Mouse (Mus musculus) G1E (cell line): ENCODE measurements around the gene Atp5j2.

Experiments
- CTCF ChIP-seq: IDR thresholded peaks from 2 replicates; pipeline ENCODE4 v1.5.1; 2012; ENCODE audit warnings: low read depth, low read length, inconsistent platforms, mixed read lengths
- TAL1 ChIP-seq: conservative IDR thresholded peaks from 2 replicates; pipeline ENCODE4 v1.6.1; 2012; ENCODE audit warnings: low read depth, low read length, inconsistent platforms, mixed read lengths

DNA sequence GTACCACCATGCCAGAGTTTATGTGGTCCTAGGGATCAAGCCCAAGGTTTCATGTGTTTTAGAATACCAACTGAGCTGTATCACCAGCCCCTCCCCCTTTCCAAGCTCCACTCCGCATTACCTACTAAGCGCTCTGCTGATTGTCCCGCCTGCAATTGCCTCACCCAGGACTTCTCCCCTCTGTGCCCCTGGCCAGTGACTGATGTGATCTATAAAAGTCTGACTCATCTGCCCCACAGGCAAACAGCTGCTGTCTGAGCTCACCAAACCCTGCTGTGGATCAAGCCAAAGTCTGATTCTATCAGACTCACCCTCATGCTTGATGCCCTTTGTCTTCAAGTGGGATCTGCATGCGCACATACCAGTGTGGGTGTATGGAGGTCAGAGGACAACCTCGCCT, 31.0 kb upstream of the Atp5j2 start:
- no peak for TF ChIP-seq CTCF
- TF ChIP-seq TAL1, result no peak
